Mouse (Mus musculus) lung, embryonic 15.5 days (tissue): Measurements from ENCODE around the gene Fance. TPM values are rescaled to one million over a fixed set of nuclear protein-coding genes. Genes with fewer than 3 reads are reported as not detected.

Source experiments
- ATAC-seq: fragments of 200-750 bp; cut with Nextera tagmentation; 2 replicates; pipeline ENCODE4 v1.8.0; 2017; ENCODE audit warnings: moderate number of reproducible peaks, borderline replicate concordance; ENCODE audit not compliant: low FRiP score, low TSS enrichment; ENCODE audit errors: extremely low read depth
- H3K27ac ChIP-seq: fragments of 300-500 bp; sonication (generic); 2 replicates; pipeline ENCODE4 v1.5.1; 2015; ENCODE audit warnings: moderate library complexity, mild to moderate bottlenecking, inconsistent platforms
- H3K27me3 ChIP-seq: fragments of 300-500 bp; sonication (generic); 2 replicates; pipeline ENCODE4 v1.6.1; 2015; ENCODE audit warnings: inconsistent platforms
- H3K36me3 ChIP-seq: fragments of 300-500 bp; sonication (generic); 2 replicates; pipeline ENCODE4 v1.6.1; 2015; ENCODE audit warnings: inconsistent platforms
- H3K4me1 ChIP-seq: fragments of 300-500 bp; sonication (generic); 2 replicates; pipeline ENCODE4 v1.6.1; 2015; ENCODE audit warnings: inconsistent platforms
- H3K4me2 ChIP-seq: fragments of 300-500 bp; sonication (generic); 2 replicates; pipeline ENCODE4 v1.6.1; 2015; ENCODE audit warnings: inconsistent platforms, mild to moderate bottlenecking, moderate library complexity
- H3K4me3 ChIP-seq: fragments of 300-500 bp; sonication (generic); 2 replicates; pipeline ENCODE4 v1.5.1; 2015; ENCODE audit warnings: mild to moderate bottlenecking, inconsistent platforms
- H3K9ac ChIP-seq: fragments of 300-500 bp; sonication (generic); 2 replicates; pipeline ENCODE4 v1.6.1; 2015; ENCODE audit warnings: inconsistent platforms
- H3K9me3 ChIP-seq: fragments of 300-500 bp; sonication (generic); 2 replicates; pipeline ENCODE4 v1.6.1; 2016; ENCODE audit warnings: inconsistent platforms
- WGBS: fragments of 180-500 bp; shearing (Covaris S2); methylation state at CpG from one replicate; pipeline ENCODE4 v1.1.7; 2015; 5-methylcytosine and 5-hydroxymethylcytosine counted together
- polyA plus RNA-seq: library from polyadenylated mRNA; unstranded; fragments of >200 nt; fragmentation: Nextera tagmentation; extraction: Ambion mirVana; gene quantifications from 2 replicates; pipeline ENCODE4 v1.2.1, GENCODE M21; 2015

Fance gene
- polyA plus RNA-seq, 1 experiment from 2014 or later: 32.8 TPM

GRCm38 (mm10) chr17:28293716-28294115 is 19.6 kb upstream of the Fance start:
- WGBS: 48% methylated on average over 4 of the region's 4 CpGs
- Histone ChIP-seq H3K9me3 (no peaks in the 10 kb centered on the region; the same call in 1 of the 2 replicates), H3K27me3 (no peaks in the 10 kb centered on the region), H3K4me3 (no peak overlapping the region), H3K4me2 (no peak overlapping the region), H3K9ac (no peak overlapping the region), H3K4me1 (peaks cover 26% of the 10 kb centered on the region), H3K36me3 (peaks cover 8% of the 10 kb centered on the region), H3K27ac (0 out of 2 replicates have a peak overlapping the region, but pooled peaks have one; percentile 15)
- ATAC-seq: no peak

GRCm38 (mm10) chr17:28294449-28295333 is 18.6 kb upstream of the Fance start:
- Histone ChIP-seq H3K4me3 (no peak overlapping the region), H3K4me2 (no peak overlapping the region), H3K27me3 (no peaks in the 10 kb centered on the region), H3K27ac (peak overlapping the region; percentile 15; the same call in 1 of the 2 replicates), H3K4me1 (peaks cover 34% of the 10 kb centered on the region), H3K9ac (no peak overlapping the region; the same call in 1 of the 2 replicates), H3K9me3 (no peaks in the 10 kb centered on the region; the same call in 1 of the 2 replicates), H3K36me3 (peaks cover 15% of the 10 kb centered on the region)
- ATAC-seq: no peak
- WGBS: 56% methylated on average over 17 of the region's 17 CpGs

- Histone ChIP-seq H3K27me3 (no peaks in the 10 kb centered on the region), H3K27ac (no peak overlapping the region), H3K4me1 (peaks cover 27% of the 10 kb centered on the region), H3K9me3 (no peaks in the 10 kb centered on the region), H3K4me3 (no peak overlapping the region), H3K36me3 (peaks cover 15% of the 10 kb centered on the region), H3K9ac (no peak overlapping the region), H3K4me2 (no peak overlapping the region)
- ATAC-seq: no peak
- 95% methylated on average over 17 of the region's 17 CpGs for WGBS
These were observed 14.4 kb upstream of the Fance start for GRCm38 (mm10) chr17:28298888-28299287.

- H3K9ac ChIP-seq: no peak overlapping the region
- peaks cover 20% of the 10 kb centered on the region for H3K4me1 ChIP-seq
- ATAC-seq: peak; percentile 37; the same call in 1 of the 2 replicates
- no peak overlapping the region for H3K4me2 ChIP-seq
- no peaks in the 10 kb centered on the region for H3K27me3 ChIP-seq
- H3K9me3 ChIP-seq: no peaks in the 10 kb centered on the region
- no peak overlapping the region for H3K4me3 ChIP-seq
- peak overlapping the region; percentile 54 for H3K27ac ChIP-seq
- 29% methylated on average over 11 of the region's 11 CpGs for WGBS
- peaks cover 15% of the 10 kb centered on the region for H3K36me3 ChIP-seq
These were observed 13.5 kb upstream of the Fance start for GRCm38 (mm10) chr17:28299669-28300320.

GRCm38 (mm10) chr17:28300323-28300722 is 13.0 kb upstream of the Fance start:
- Histone ChIP-seq H3K9me3 (no peaks in the 10 kb centered on the region), H3K4me3 (no peak overlapping the region), H3K27ac (peak overlapping the region; percentile 54), H3K27me3 (no peaks in the 10 kb centered on the region), H3K9ac (no peak overlapping the region), H3K4me2 (no peak overlapping the region), H3K36me3 (peaks cover 15% of the 10 kb centered on the region), H3K4me1 (peaks cover 15% of the 10 kb centered on the region)
- peak; percentile 48; the same call in 1 of the 2 replicates for ATAC-seq
- WGBS: 28% methylated on average over 9 of the region's 9 CpGs

GRCm38 (mm10) chr17:28300850-28301249 is 12.5 kb upstream of the Fance start:
- Histone ChIP-seq H3K9me3 (no peaks in the 10 kb centered on the region), H3K4me3 (no peak overlapping the region), H3K4me2 (no peak overlapping the region), H3K27ac (no peak overlapping the region), H3K9ac (no peak overlapping the region), H3K36me3 (peaks cover 15% of the 10 kb centered on the region), H3K4me1 (peaks cover 15% of the 10 kb centered on the region), H3K27me3 (no peaks in the 10 kb centered on the region)
- peak; percentile 3; the same call in 1 of the 2 replicates for ATAC-seq
- 49% methylated on average over 3 of the region's 3 CpGs for WGBS

- WGBS: 50% methylated on average over 10 of the region's 10 CpGs
- no peak for ATAC-seq
- no peak overlapping the region for H3K9ac ChIP-seq
- peaks cover 9% of the 10 kb centered on the region for H3K4me1 ChIP-seq
- H3K36me3 ChIP-seq: no peaks in the 10 kb centered on the region
- H3K27me3 ChIP-seq: no peaks in the 10 kb centered on the region
- no peak overlapping the region for H3K4me3 ChIP-seq
- no peaks in the 10 kb centered on the region for H3K9me3 ChIP-seq
- no peak overlapping the region for H3K27ac ChIP-seq
- no peak overlapping the region for H3K4me2 ChIP-seq
These were observed 8.1 kb upstream of the Fance start for GRCm38 (mm10) chr17:28305172-28305571.

GRCm38 (mm10) chr17:28308297-28309195 is 4.8 kb upstream of the Fance start:
- Histone ChIP-seq H3K9ac (no peak overlapping the region), H3K27ac (no peak overlapping the region), H3K4me3 (no peak overlapping the region)

GRCm38 (mm10) chr17:28310831-28311230 is 2.5 kb upstream of the Fance start:
- Histone ChIP-seq H3K4me2 (no peak overlapping the region), H3K9ac (no peak overlapping the region), H3K9me3 (no peaks in the 10 kb centered on the region), H3K4me1 (peaks cover 23% of the 10 kb centered on the region), H3K27ac (no peak overlapping the region), H3K4me3 (no peak overlapping the region), H3K27me3 (no peaks in the 10 kb centered on the region), H3K36me3 (peaks cover 2% of the 10 kb centered on the region; the same call in 1 of the 2 replicates)
- WGBS: 63% methylated on average over 3 of the region's 3 CpGs
- no peak for ATAC-seq

More at GRCm38 (mm10) chr17:28308297-28309195, 4.8 kb upstream of the Fance start:
- WGBS: 9% methylated on average over 18 of the region's 18 CpGs
- no peaks in the 10 kb centered on the region for H3K9me3 ChIP-seq
- H3K27me3 ChIP-seq: no peaks in the 10 kb centered on the region
- H3K36me3 ChIP-seq: no peaks in the 10 kb centered on the region
- peak overlapping the region; percentile 26; the same call in 1 of the 2 replicates for H3K4me2 ChIP-seq
- ATAC-seq: no peak
- peaks cover 6% of the 10 kb centered on the region for H3K4me1 ChIP-seq

GRCm38 (mm10) chr17:28311366-28312132 is 1.8 kb upstream of the Fance start:
- 76% methylated on average over 5 of the region's 5 CpGs for WGBS

More at GRCm38 (mm10) chr17:28311366-28312132, 1.8 kb upstream of the Fance start:
- H3K4me2 ChIP-seq: no peak overlapping the region
- no peak overlapping the region for H3K4me3 ChIP-seq
- no peak overlapping the region for H3K9ac ChIP-seq
- no peak overlapping the region for H3K27ac ChIP-seq
- H3K36me3 ChIP-seq: peaks cover 8% of the 10 kb centered on the region; the same call in 1 of the 2 replicates
- H3K27me3 ChIP-seq: no peaks in the 10 kb centered on the region
- H3K9me3 ChIP-seq: no peaks in the 10 kb centered on the region
- peaks cover 23% of the 10 kb centered on the region for H3K4me1 ChIP-seq
- ATAC-seq: no peak
